Mouse (Mus musculus): ENCODE measurements around the gene Dlg4.
A peak's percentile ranks its signal among the peaks of the same experiment; 100 is the strongest.

Gene Dlg4

GRCm38 (mm10) chr11:70019495-70020021 lies 2.8 kb downstream of the Dlg4 start:
- DNase-seq (ENCODE audit: low read depth, low spot score) = no peak

GRCm38 (mm10) chr11:70020022-70020631 lies 3.4 kb downstream of the Dlg4 start:
- DNase-seq (ENCODE audit: low read depth, low spot score) = no peak

GRCm38 (mm10) chr11:70020731-70021263 lies 4.1 kb downstream of the Dlg4 start:
- DNase-seq (ENCODE audit: low read depth, low spot score) = peak; percentile 91

GRCm38 (mm10) chr11:70021264-70022132 lies 4.8 kb downstream of the Dlg4 start:
- DNase-seq (ENCODE audit: low read depth, low spot score) = peak; percentile 99

- DNase-seq (ENCODE audit: low read depth, low spot score) = no peak
Observed at GRCm38 (mm10) chr11:70023481-70024150, 6.9 kb downstream of the Dlg4 start.

- DNase-seq (ENCODE audit: low read depth, low spot score) = no peak
Observed at GRCm38 (mm10) chr11:70024151-70024514, 7.4 kb downstream of the Dlg4 start.

GRCm38 (mm10) chr11:70026689-70027088 lies 9.9 kb downstream of the Dlg4 start:
- peak; percentile 91 for DNase-seq (ENCODE audit: low read depth, low spot score)

GRCm38 (mm10) chr11:70027397-70027796 lies 10.7 kb downstream of the Dlg4 start:
- no peak for DNase-seq (ENCODE audit: low read depth, low spot score)

- no peak for DNase-seq (ENCODE audit: low read depth, low spot score)
Observed at GRCm38 (mm10) chr11:70028401-70029129, 11.8 kb downstream of the Dlg4 start.

GRCm38 (mm10) chr11:70029130-70029801 lies 12.5 kb downstream of the Dlg4 start:
- DNase-seq (ENCODE audit: low read depth, low spot score) = peak; percentile 100

GRCm38 (mm10) chr11:70029829-70030550 lies 13.2 kb downstream of the Dlg4 start:
- no peak for DNase-seq (ENCODE audit: low read depth, low spot score)

- no peak for DNase-seq (ENCODE audit: low read depth, low spot score)
Observed at GRCm38 (mm10) chr11:70030651-70031320, 14.0 kb downstream of the Dlg4 start.

GRCm38 (mm10) chr11:70031321-70031670 lies 14.6 kb downstream of the Dlg4 start:
- DNase-seq (ENCODE audit: low read depth, low spot score) = no peak

- DNase-seq (ENCODE audit: low read depth, low spot score) = no peak
Observed at GRCm38 (mm10) chr11:70038174-70038573, 21.4 kb downstream of the Dlg4 start.

- DNase-seq (ENCODE audit: low read depth, low spot score) = no peak
Observed at GRCm38 (mm10) chr11:70039631-70040030, 22.9 kb downstream of the Dlg4 start.

- DNase-seq (ENCODE audit: low read depth, low spot score) = no peak
Observed at GRCm38 (mm10) chr11:70040184-70040583, 23.4 kb downstream of the Dlg4 start.

GRCm38 (mm10) chr11:70042309-70043085 lies 25.8 kb downstream of the Dlg4 start:
- DNase-seq (ENCODE audit: low read depth, low spot score) = no peak

GRCm38 (mm10) chr11:70043665-70044064 lies 26.9 kb downstream of the Dlg4 start:
- peak; percentile 60 for DNase-seq (ENCODE audit: low read depth, low spot score)

GRCm38 (mm10) chr11:70045435-70045834 lies 28.7 kb downstream of the Dlg4 start:
- DNase-seq (ENCODE audit: low read depth, low spot score) = no peak
